Mouse (Mus musculus) heart, adult 2 months (tissue): ENCODE measurements at regions not wholly inside any gene's neighbourhood (a gene's known extent, or its start where the extent isn't known, plus 50 kb on each side); places are given as distances from the start of the nearest gene placed in this dataset.

Source experiments
- DNase-seq, 2 experiments: peaks; one replicate each; pipeline ENCODE4 v3.0.0; 2021
- H3K27ac ChIP-seq: fragments of 200-600 bp; 2 replicates; pipeline ENCODE4 v1.8.1; 2022
- H3K27me3 ChIP-seq: fragments of 200-500 bp; 2 replicates; pipeline ENCODE4 v1.6.1; 2012; ENCODE audit warnings: mild to moderate bottlenecking, low read length, inconsistent platforms, mixed read lengths; ENCODE audit not compliant: control insufficient read depth, insufficient read depth
- H3K36me3 ChIP-seq: fragments of 200-500 bp; 2 replicates; pipeline ENCODE4 v1.6.1; 2012; ENCODE audit warnings: low read length, inconsistent platforms; ENCODE audit not compliant: control insufficient read depth, insufficient read depth
- H3K4me1 ChIP-seq: fragments of 200-500 bp; 2 replicates; pipeline ENCODE4 v1.6.1; 2011; ENCODE audit warnings: low read length; ENCODE audit not compliant: control insufficient read depth, insufficient read depth
- H3K4me3 ChIP-seq: fragments of 200-600 bp; 2 replicates; pipeline ENCODE4 v1.8.1; 2022
- H3K79me2 ChIP-seq: fragments of 200-500 bp; replicated peaks from 2 replicates; pipeline ENCODE4 v1.6.1; 2012; ENCODE audit warnings: mild to moderate bottlenecking, inconsistent platforms, low read length, moderate library complexity, mixed read lengths; ENCODE audit not compliant: control insufficient read depth, insufficient read depth
- H3K9ac ChIP-seq: fragments of 200-500 bp; 2 replicates; pipeline ENCODE4 v1.6.1; 2012; ENCODE audit warnings: low read depth, mild to moderate bottlenecking, control low read depth, inconsistent platforms, low read length, mixed read lengths
- CTCF ChIP-seq: fragments of 200-600 bp; IDR thresholded peaks from 2 replicates; pipeline ENCODE4 v1.8.1; 2022; ENCODE audit warnings: antibody characterized with exemption, mild to moderate bottlenecking, moderate library complexity
- EP300 ChIP-seq: fragments of 200-500 bp; IDR thresholded peaks from 2 replicates; pipeline ENCODE4 v1.6.1; 2011; ENCODE audit warnings: low read depth, low read length, control low read depth; ENCODE audit not compliant: insufficient read depth
- POLR2A ChIP-seq: fragments of 200-500 bp; IDR thresholded peaks from 2 replicates; pipeline ENCODE4 v1.6.1; 2011; ENCODE audit warnings: mild to moderate bottlenecking, low read depth, low read length, control low read depth; ENCODE audit not compliant: insufficient read depth
- WGBS: fragments of 180-500 bp; shearing (Covaris S2); methylation state at CpG from one replicate; pipeline ENCODE4 v1.1.7; 2018; 5-methylcytosine and 5-hydroxymethylcytosine counted together
- intact Hi-C: fragments of 180-260 bp; cut with DNase I; formaldehyde crosslinking; loops from one replicate; pipeline ENCODE4 v1.15.1; 2025

GRCm38 (mm10) chrX:11807253-11807882 lies 352.8 kb downstream of the Bcor start:
- Histone ChIP-seq H3K27me3 (no peaks in the 10 kb centered on the region), H3K27ac (peak overlapping the region; percentile 54), H3K36me3 (no peaks in the 10 kb centered on the region), H3K9ac (peak overlapping the region; percentile 73), H3K79me2 (no peaks in the 10 kb centered on the region), H3K4me1 (peaks cover 7% of the 10 kb centered on the region), H3K4me3 (peak overlapping the region; percentile 45)
- intact Hi-C loops: loop anchor here (10.0 kb wide), 3 partner anchors 173 to 347 kb away; no protein-coding TSS in a partner anchor
- peak; percentile 42 to 48 for DNase-seq
- TF ChIP-seq EP300 (no peak), CTCF (no peak), POLR2A (no peak)
- WGBS: 2% methylated on average over 58 of the region's 71 CpGs

- Histone ChIP-seq H3K27me3 (no peaks in the 10 kb centered on the region), H3K27ac (0 out of 2 replicates have a peak overlapping the region, but pooled peaks have one; percentile 17), H3K4me1 (peaks cover 7% of the 10 kb centered on the region), H3K4me3 (peak overlapping the region; percentile 45), H3K79me2 (no peaks in the 10 kb centered on the region), H3K9ac (peak overlapping the region; percentile 70), H3K36me3 (no peaks in the 10 kb centered on the region)
- intact Hi-C loops: loop anchor here (10.0 kb wide), 3 partner anchors 173 to 347 kb away; no protein-coding TSS in a partner anchor
- no peak for TF ChIP-seq POLR2A
- TF ChIP-seq EP300: no peak
- TF ChIP-seq CTCF: no peak
- 11% methylated on average over 9 of the region's 9 CpGs for WGBS
- DNase-seq: no peak
Measured at GRCm38 (mm10) chrX:11807883-11808262, 352.3 kb downstream of the Bcor start.

GRCm38 (mm10) chrX:11808911-11809310 lies 351.2 kb downstream of the Bcor start:
- no peak overlapping the region for H3K9ac ChIP-seq
- H3K36me3 ChIP-seq: no peaks in the 10 kb centered on the region
- H3K4me3 ChIP-seq: no peak overlapping the region
- TF ChIP-seq CTCF (no peak), EP300 (no peak), POLR2A (no peak)
- intact Hi-C loops: loop anchor here (10.0 kb wide), 3 partner anchors 174 to 346 kb away; no protein-coding TSS in a partner anchor
- H3K4me1 ChIP-seq: peaks cover 4% of the 10 kb centered on the region
- no peak for DNase-seq
- H3K27me3 ChIP-seq: no peaks in the 10 kb centered on the region
- no peaks in the 10 kb centered on the region for H3K79me2 ChIP-seq
- WGBS: 51% methylated on average over 8 of the region's 8 CpGs
- no peak overlapping the region for H3K27ac ChIP-seq

- Histone ChIP-seq H3K27me3 (no peaks in the 10 kb centered on the region), H3K27ac (no peak overlapping the region), H3K9ac (no peak overlapping the region), H3K4me3 (no peak overlapping the region), H3K79me2 (no peaks in the 10 kb centered on the region), H3K4me1 (no peaks in the 10 kb centered on the region), H3K36me3 (no peaks in the 10 kb centered on the region)
- no peak for DNase-seq
- 43% methylated on average over 9 of the region's 9 CpGs for WGBS
- TF ChIP-seq POLR2A (no peak), EP300 (no peak), CTCF (no peak)
- intact Hi-C loops: no loop called here
Measured at GRCm38 (mm10) chrX:11814861-11815260, 345.3 kb downstream of the Bcor start.

GRCm38 (mm10) chrX:11815864-11816263 lies 344.3 kb downstream of the Bcor start:
- DNase-seq: no peak
- Histone ChIP-seq H3K4me3 (no peak overlapping the region), H3K36me3 (no peaks in the 10 kb centered on the region), H3K4me1 (no peaks in the 10 kb centered on the region), H3K27me3 (no peaks in the 10 kb centered on the region), H3K79me2 (no peaks in the 10 kb centered on the region), H3K27ac (no peak overlapping the region), H3K9ac (no peak overlapping the region)
- TF ChIP-seq EP300 (no peak), CTCF (no peak), POLR2A (no peak)
- intact Hi-C loops: no loop called here
- 70% methylated on average over 4 of the region's 4 CpGs for WGBS

- Histone ChIP-seq H3K4me3 (no peak overlapping the region), H3K27me3 (no peaks in the 10 kb centered on the region), H3K9ac (no peak overlapping the region), H3K4me1 (no peaks in the 10 kb centered on the region), H3K27ac (no peak overlapping the region), H3K36me3 (no peaks in the 10 kb centered on the region), H3K79me2 (no peaks in the 10 kb centered on the region)
- WGBS: 90% methylated on average over 3 of the region's 3 CpGs
- intact Hi-C loops: no loop called here
- TF ChIP-seq CTCF (no peak), POLR2A (no peak), EP300 (no peak)
- DNase-seq: no peak
Measured at GRCm38 (mm10) chrX:11818634-11819033, 341.5 kb downstream of the Bcor start.
